Mouse (Mus musculus): ENCODE results near the gene Plpp2. TPM values are rescaled to one million over a fixed set of nuclear protein-coding genes. Genes with fewer than 3 reads are reported as not detected.

Plpp2 gene
- 53.6 and 58.1 TPM in 2 replicates for polyA plus RNA-seq (2015; fragmentation: Nextera tagmentation; extraction: Ambion mirVana)

DNA sequence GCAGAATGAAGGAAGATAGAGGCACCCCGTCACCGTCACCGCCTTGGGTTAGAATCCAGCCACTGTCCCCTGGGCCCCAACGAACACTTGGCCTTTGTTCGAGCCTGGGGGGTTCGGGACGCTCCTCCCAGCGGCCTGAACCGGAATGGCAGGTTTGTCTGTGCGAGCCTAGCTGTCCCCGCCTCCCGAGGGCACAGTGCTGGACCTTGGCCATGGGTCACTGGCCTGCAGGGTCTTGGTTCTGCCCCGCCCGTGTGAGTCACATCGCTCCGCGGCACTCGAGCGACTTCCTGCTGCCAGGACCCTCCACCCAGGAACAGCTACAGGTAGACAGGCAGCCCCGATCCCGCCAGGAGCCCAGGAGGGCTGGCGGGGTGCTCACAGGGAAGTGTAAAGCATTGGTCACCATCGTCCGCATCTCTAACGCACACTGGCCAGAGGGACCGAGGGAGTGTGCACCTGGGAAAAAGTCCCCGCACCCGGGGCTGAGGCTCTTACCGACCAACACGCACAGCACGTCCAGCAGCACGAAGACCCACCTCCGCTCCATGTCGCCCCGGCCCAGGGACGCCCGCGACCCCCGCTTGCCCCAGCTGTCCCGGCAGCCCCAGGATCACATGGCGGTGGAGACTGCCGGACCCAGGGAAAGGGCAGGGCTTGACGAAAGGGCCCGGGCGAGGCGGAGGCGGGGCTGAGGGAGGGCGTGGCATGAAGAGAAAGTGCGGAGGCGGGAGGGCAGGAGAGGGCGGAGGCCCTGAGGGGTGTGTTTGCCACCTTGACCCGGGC, at the start of gene Plpp2:
Gene Plpp2 (minus strand): TSS at position 671 of the 786 bp plus-strand sequence.
- peaks cover 3% of the 10 kb centered on the region; the same call in 1 of the 2 replicates for H3K36me3 ChIP-seq (ENCODE audit: insufficient read depth, low read length)
- H3K4me3 ChIP-seq (ENCODE audit: low read length), result peak within 1 kb of the TSS; percentile 66
- peak; percentile 88 for ATAC-seq (ENCODE audit: low FRiP score, low TSS enrichment)
- peak within 1 kb of the TSS; percentile 87 for H3K27ac ChIP-seq (ENCODE audit: low read length)
- no peaks in the 10 kb centered on the region for H3K9me3 ChIP-seq (ENCODE audit: low read length)
- H3K9ac ChIP-seq (replicated peaks; ENCODE audit: low read length), result peak within 1 kb of the TSS; percentile 73
- H3K4me2 ChIP-seq (replicated peaks; ENCODE audit: low read depth, low read length), result peak within 1 kb of the TSS; percentile 92
- no peaks in the 10 kb centered on the region for H3K27me3 ChIP-seq (ENCODE audit: insufficient read depth, low read length)
- H3K4me1 ChIP-seq (ENCODE audit: insufficient read depth, low read length), result peaks cover 8% of the 10 kb centered on the region; the same call in 1 of the 2 replicates
- WGBS, result under 1% methylated on average over 50 of the region's 52 CpGs

DNA sequence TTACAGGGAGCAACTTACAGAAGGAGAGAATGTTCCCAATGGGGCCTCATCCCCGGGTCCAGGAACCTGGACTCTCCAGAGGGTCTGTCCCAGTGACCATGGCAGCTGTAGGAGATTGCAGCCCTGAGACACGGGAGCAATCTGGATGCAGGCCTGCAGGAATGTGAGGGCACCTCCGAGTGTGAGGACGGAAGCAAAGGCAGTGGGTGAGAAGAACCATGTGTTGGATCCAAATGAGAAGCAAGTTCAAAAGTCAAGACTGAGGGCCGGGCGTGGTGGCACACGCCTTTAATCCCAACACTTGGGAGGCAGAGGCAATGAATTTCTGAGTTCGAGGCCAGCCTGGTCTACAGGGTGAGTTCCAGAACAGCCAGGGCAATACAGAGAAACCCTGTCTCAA, 47.9 kb upstream of the Plpp2 start:
- no peak overlapping the region for H3K9ac ChIP-seq (replicated peaks; ENCODE audit: low read length)

DNA sequence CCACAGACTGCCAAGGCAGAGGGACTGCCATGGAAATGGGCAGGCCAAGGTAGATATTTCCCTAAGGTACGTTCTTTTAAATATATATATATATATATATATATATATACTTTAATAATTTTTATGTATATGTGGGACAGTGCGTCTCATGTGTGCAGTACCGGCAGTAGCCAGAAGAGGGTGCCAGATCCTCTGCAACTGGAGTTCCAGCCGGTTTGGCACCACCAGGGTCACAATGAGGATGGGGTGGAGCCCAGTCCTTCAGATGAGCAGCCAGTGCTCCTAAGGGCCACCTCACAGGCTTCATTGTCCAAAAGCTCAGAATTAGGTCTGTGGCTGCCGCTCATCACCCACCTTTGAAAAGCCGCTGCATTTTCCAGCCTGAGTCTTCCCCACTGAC, 47.2 kb upstream of the Plpp2 start:
- no peaks in the 10 kb centered on the region for H3K4me1 ChIP-seq (ENCODE audit: insufficient read depth, low read length)
- no peak overlapping the region for H3K4me3 ChIP-seq (ENCODE audit: low read length)
- H3K9me3 ChIP-seq (ENCODE audit: low read length), result no peaks in the 10 kb centered on the region
- H3K36me3 ChIP-seq (ENCODE audit: insufficient read depth, low read length), result no peaks in the 10 kb centered on the region
- no peak overlapping the region for H3K9ac ChIP-seq (replicated peaks; ENCODE audit: low read length)
- ATAC-seq (ENCODE audit: low FRiP score, low TSS enrichment), result no peak
- 47% methylated on average over 6 of the region's 6 CpGs for WGBS
- no peak overlapping the region for H3K27ac ChIP-seq (ENCODE audit: low read length)
- H3K27me3 ChIP-seq (ENCODE audit: insufficient read depth, low read length), result no peaks in the 10 kb centered on the region; the same call in 1 of the 2 replicates
- H3K4me2 ChIP-seq (replicated peaks; ENCODE audit: low read depth, low read length), result no peak overlapping the region

More for the DNA sequence above, 47.9 kb upstream of the Plpp2 start:
- H3K4me3 ChIP-seq (ENCODE audit: low read length), result no peak overlapping the region
- ATAC-seq (ENCODE audit: low FRiP score, low TSS enrichment), result no peak
- no peaks in the 10 kb centered on the region; the same call in 1 of the 2 replicates for H3K27me3 ChIP-seq (ENCODE audit: insufficient read depth, low read length)
- H3K4me2 ChIP-seq (replicated peaks; ENCODE audit: low read depth, low read length), result no peak overlapping the region
- no peaks in the 10 kb centered on the region for H3K4me1 ChIP-seq (ENCODE audit: insufficient read depth, low read length)
- WGBS, result 84% methylated on average over 8 of the region's 8 CpGs
- no peak overlapping the region for H3K27ac ChIP-seq (ENCODE audit: low read length)
- H3K36me3 ChIP-seq (ENCODE audit: insufficient read depth, low read length), result no peaks in the 10 kb centered on the region
- no peaks in the 10 kb centered on the region for H3K9me3 ChIP-seq (ENCODE audit: low read length)

DNA sequence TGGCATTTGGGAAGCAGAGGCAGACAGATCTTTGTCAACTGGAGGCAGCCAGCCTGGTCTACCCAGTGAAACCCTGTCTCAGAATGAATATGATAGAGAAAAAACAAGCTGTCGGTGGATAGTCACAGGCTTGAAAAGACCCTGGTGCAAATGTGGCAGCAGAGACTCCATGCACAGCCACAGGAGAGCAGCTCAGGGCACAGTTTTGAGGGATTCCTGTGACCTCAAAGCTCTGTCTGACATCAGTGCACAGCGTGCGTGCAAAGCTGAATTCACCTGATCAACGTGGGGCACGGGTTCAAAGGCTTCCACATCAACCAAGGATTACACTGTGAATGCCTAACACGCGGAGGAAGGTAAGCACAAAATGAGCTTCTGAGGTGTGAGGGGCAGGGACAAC, 46.8 kb upstream of the Plpp2 start:
- H3K4me1 ChIP-seq (ENCODE audit: insufficient read depth, low read length), result no peaks in the 10 kb centered on the region
- H3K9me3 ChIP-seq (ENCODE audit: low read length), result no peaks in the 10 kb centered on the region
- H3K27ac ChIP-seq (ENCODE audit: low read length), result no peak overlapping the region
- H3K36me3 ChIP-seq (ENCODE audit: insufficient read depth, low read length), result no peaks in the 10 kb centered on the region
- H3K4me2 ChIP-seq (replicated peaks; ENCODE audit: low read depth, low read length), result no peak overlapping the region
- H3K27me3 ChIP-seq (ENCODE audit: insufficient read depth, low read length), result no peaks in the 10 kb centered on the region; the same call in 1 of the 2 replicates
- no peak overlapping the region for H3K9ac ChIP-seq (replicated peaks; ENCODE audit: low read length)
- H3K4me3 ChIP-seq (ENCODE audit: low read length), result no peak overlapping the region
- no peak for ATAC-seq (ENCODE audit: low FRiP score, low TSS enrichment)
- WGBS, result 70% methylated on average over 7 of the region's 7 CpGs

DNA sequence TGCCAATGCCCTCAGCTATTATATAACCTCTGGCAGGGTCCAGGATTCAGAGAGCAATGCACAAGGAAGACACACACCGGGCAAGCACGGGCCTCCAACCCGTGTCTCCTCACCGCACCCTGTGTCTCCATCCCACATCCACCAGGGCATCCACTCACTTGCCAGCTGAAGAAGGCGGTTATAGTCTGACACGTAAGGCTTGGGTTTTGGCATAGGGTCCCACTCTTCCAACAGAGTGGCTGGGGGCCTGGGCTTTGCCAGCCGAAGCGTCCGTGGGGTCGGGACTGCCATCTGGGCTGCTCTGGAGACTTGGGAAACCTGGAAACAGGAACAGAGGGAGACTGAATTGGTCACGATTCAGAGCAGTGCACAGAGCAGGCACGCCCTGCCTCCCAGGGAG, 46.2 kb upstream of the Plpp2 start:
- H3K27me3 ChIP-seq (ENCODE audit: insufficient read depth, low read length), result no peaks in the 10 kb centered on the region; the same call in 1 of the 2 replicates
- H3K4me3 ChIP-seq (ENCODE audit: low read length), result no peak overlapping the region
- H3K4me1 ChIP-seq (ENCODE audit: insufficient read depth, low read length), result no peaks in the 10 kb centered on the region
- no peaks in the 10 kb centered on the region for H3K36me3 ChIP-seq (ENCODE audit: insufficient read depth, low read length)
- no peak overlapping the region for H3K9ac ChIP-seq (replicated peaks; ENCODE audit: low read length)
- no peaks in the 10 kb centered on the region for H3K9me3 ChIP-seq (ENCODE audit: low read length)
- H3K4me2 ChIP-seq (replicated peaks; ENCODE audit: low read depth, low read length), result no peak overlapping the region
- 79% methylated on average over 12 of the region's 12 CpGs for WGBS
- no peak overlapping the region for H3K27ac ChIP-seq (ENCODE audit: low read length)
- no peak for ATAC-seq (ENCODE audit: low FRiP score, low TSS enrichment)

DNA sequence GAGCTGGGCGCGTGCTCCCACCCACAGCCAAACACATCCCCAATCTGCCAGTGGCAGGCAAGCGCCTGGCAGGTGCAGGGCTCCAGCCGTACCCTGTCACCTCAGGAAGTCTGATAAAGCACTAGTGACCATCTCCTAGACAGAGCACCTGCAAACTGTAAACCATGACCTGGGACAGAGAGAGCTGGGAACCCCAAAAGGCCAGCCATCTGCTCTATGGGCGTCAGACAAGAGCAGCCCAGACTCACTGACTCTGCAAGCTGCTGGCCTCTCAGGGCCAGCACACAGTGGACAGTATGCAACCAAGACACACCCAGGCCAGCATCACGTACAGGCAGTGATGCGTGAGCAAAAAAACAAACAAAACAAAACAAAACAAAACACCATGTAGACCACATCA, 45.3 kb upstream of the Plpp2 start:
- no peak for ATAC-seq (ENCODE audit: low FRiP score, low TSS enrichment)
- no peaks in the 10 kb centered on the region; the same call in 1 of the 2 replicates for H3K27me3 ChIP-seq (ENCODE audit: insufficient read depth, low read length)
- 79% methylated on average over 7 of the region's 7 CpGs for WGBS

DNA sequence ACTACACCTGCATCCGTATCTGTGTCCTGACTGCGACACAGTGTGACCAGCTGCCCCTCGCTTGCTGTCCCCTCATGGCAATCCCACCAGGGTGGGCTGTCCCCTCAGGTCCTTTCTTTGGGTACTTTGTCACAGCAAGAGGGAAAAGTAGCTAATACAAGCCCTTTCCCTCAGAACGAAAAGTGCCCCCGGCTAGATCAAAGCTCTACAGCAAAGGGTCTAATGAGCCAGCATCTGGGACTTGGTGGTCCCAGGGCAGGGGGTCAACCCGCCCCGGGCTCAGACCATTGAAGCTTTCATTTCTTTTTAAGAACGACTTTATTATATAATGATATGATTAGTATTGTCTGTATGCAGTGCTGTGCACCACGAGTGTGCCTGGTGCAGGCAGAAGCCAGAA, 44.7 kb upstream of the Plpp2 start:
- Histone ChIP-seq H3K27me3 (ENCODE audit: insufficient read depth, low read length) (no peaks in the 10 kb centered on the region; the same call in 1 of the 2 replicates), H3K27ac (ENCODE audit: low read length) (no peak overlapping the region), H3K4me2 (replicated peaks; ENCODE audit: low read depth, low read length) (no peak overlapping the region), H3K36me3 (ENCODE audit: insufficient read depth, low read length) (no peaks in the 10 kb centered on the region), H3K9me3 (ENCODE audit: low read length) (no peaks in the 10 kb centered on the region), H3K9ac (replicated peaks; ENCODE audit: low read length) (no peak overlapping the region), H3K4me1 (ENCODE audit: insufficient read depth, low read length) (no peaks in the 10 kb centered on the region), H3K4me3 (ENCODE audit: low read length) (no peak overlapping the region)
- 73% methylated on average over 9 of the region's 9 CpGs for WGBS
- ATAC-seq (ENCODE audit: low FRiP score, low TSS enrichment), result no peak

More for the DNA sequence above, 45.3 kb upstream of the Plpp2 start:
- no peak overlapping the region for H3K4me2 ChIP-seq (replicated peaks; ENCODE audit: low read depth, low read length)
- no peak overlapping the region for H3K4me3 ChIP-seq (ENCODE audit: low read length)
- no peaks in the 10 kb centered on the region for H3K4me1 ChIP-seq (ENCODE audit: insufficient read depth, low read length)
- no peak overlapping the region for H3K9ac ChIP-seq (replicated peaks; ENCODE audit: low read length)
- H3K27ac ChIP-seq (ENCODE audit: low read length), result no peak overlapping the region
- H3K9me3 ChIP-seq (ENCODE audit: low read length), result no peaks in the 10 kb centered on the region
- no peaks in the 10 kb centered on the region for H3K36me3 ChIP-seq (ENCODE audit: insufficient read depth, low read length)

DNA sequence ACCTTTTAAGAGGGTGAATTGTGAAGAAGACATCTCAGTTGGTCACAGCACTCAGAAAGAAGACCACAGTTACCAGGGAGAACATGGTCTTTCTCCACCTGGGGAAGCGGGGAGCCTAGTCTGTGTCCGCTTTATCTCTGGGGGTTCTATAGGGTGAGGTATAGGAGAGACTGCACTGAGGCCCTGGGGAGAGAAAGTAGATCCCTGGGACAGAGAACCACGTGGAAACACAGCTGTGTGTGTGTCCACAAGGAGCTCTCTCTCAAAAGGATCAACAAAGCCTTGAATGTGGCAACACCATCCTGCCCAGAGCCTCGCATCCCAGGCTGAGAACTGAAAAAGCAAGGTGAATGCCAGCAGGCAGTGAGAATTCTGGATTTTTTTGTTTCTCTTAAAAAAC, 43.8 kb upstream of the Plpp2 start:
- no peak overlapping the region for H3K4me2 ChIP-seq (replicated peaks; ENCODE audit: low read depth, low read length)
- H3K27ac ChIP-seq (ENCODE audit: low read length), result no peak overlapping the region
- no peak overlapping the region for H3K9ac ChIP-seq (replicated peaks; ENCODE audit: low read length)
- no peaks in the 10 kb centered on the region for H3K36me3 ChIP-seq (ENCODE audit: insufficient read depth, low read length)
- no peak overlapping the region for H3K4me3 ChIP-seq (ENCODE audit: low read length)
- H3K9me3 ChIP-seq (ENCODE audit: low read length), result no peaks in the 10 kb centered on the region
- no peaks in the 10 kb centered on the region; the same call in 1 of the 2 replicates for H3K27me3 ChIP-seq (ENCODE audit: insufficient read depth, low read length)
- 78% methylated on average over 4 of the region's 4 CpGs for WGBS
- H3K4me1 ChIP-seq (ENCODE audit: insufficient read depth, low read length), result no peaks in the 10 kb centered on the region
- no peak for ATAC-seq (ENCODE audit: low FRiP score, low TSS enrichment)

DNA sequence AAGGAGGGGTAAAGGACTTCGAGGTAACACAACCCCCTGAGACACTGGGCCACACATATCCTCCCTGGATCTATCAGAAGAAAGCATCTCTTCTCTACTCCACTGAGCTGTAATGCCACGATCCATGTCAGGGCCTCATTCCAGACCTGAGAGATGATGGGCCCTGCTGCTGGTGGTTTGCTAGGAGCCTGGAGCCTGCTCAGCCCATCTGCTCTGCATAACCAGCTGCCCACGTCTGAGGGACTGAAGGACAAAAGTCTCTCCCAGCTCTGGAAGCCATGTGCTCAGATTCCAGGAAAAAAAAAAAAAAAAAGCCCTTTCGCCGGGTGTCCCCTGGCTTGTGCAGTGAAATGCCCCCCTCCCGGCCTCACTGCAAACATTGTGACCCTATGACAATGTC, 42.2 kb upstream of the Plpp2 start:
- Histone ChIP-seq H3K27ac (ENCODE audit: low read length) (no peak overlapping the region), H3K27me3 (ENCODE audit: insufficient read depth, low read length) (no peaks in the 10 kb centered on the region; the same call in 1 of the 2 replicates), H3K9me3 (ENCODE audit: low read length) (no peaks in the 10 kb centered on the region), H3K4me3 (ENCODE audit: low read length) (no peak overlapping the region), H3K9ac (replicated peaks; ENCODE audit: low read length) (no peak overlapping the region), H3K36me3 (ENCODE audit: insufficient read depth, low read length) (no peaks in the 10 kb centered on the region), H3K4me2 (replicated peaks; ENCODE audit: low read depth, low read length) (no peak overlapping the region), H3K4me1 (ENCODE audit: insufficient read depth, low read length) (no peaks in the 10 kb centered on the region)
- 58% methylated on average over 6 of the region's 6 CpGs for WGBS
- ATAC-seq (ENCODE audit: low FRiP score, low TSS enrichment), result no peak

DNA sequence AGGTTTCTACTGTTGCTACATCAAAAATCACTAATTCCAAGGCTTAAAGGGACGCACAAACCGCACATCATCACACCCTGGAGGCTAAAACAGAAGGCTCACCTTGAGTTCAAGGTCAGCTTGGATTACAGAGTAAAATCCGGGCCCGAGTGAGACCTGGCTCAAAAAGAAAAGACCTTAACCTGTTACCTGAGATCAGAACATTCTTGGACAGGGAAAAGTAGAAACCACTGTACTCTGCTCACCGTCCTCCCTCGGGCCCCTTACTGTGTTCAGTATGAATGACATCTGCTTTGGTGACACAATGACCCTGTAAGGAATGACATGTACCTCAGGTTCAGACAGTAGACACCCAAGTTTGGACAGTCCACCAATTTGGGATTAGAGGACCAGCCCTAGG, 41.2 kb upstream of the Plpp2 start:
- Histone ChIP-seq H3K27me3 (ENCODE audit: insufficient read depth, low read length) (no peaks in the 10 kb centered on the region; the same call in 1 of the 2 replicates), H3K9ac (replicated peaks; ENCODE audit: low read length) (no peak overlapping the region), H3K4me1 (ENCODE audit: insufficient read depth, low read length) (no peaks in the 10 kb centered on the region), H3K36me3 (ENCODE audit: insufficient read depth, low read length) (no peaks in the 10 kb centered on the region), H3K9me3 (ENCODE audit: low read length) (no peaks in the 10 kb centered on the region), H3K4me2 (replicated peaks; ENCODE audit: low read depth, low read length) (no peak overlapping the region), H3K4me3 (ENCODE audit: low read length) (no peak overlapping the region), H3K27ac (ENCODE audit: low read length) (no peak overlapping the region)
- WGBS, result 89% methylated on average over 6 of the region's 6 CpGs
- ATAC-seq (ENCODE audit: low FRiP score, low TSS enrichment), result no peak
